In genomic region chr13:60007593-60007992, GRCm38 (mm10) we compare ENCODE assay signal across 8 mouse cellular contexts.
A peak's percentile ranks its signal among the peaks of the same experiment; 100 is the strongest.
DNase-seq lines count a peak whose midpoint lies in the region; ATAC-seq and TF ChIP-seq lines count a peak whose summit lies in the region.

No protein-coding gene starts in this region.

- H3K4me3 ChIP-seq in forebrain, embryonic 10.5 days = no peak overlapping the region
- H3K4me3 ChIP-seq in forebrain, embryonic 14.5 days (ENCODE audit: low read depth, low read length) = no peak overlapping the region
- no peak overlapping the region for H3K4me3 ChIP-seq in limb, embryonic 11.5 days (ENCODE audit: low read depth, low read length)

- no peaks in the 10 kb centered on the region for H3K36me3 ChIP-seq in forebrain, embryonic 10.5 days (replicated peaks)
- H3K36me3 ChIP-seq in forebrain, embryonic 14.5 days (ENCODE audit: control insufficient read depth, insufficient read depth, low read length) = no peaks in the 10 kb centered on the region
- H3K36me3 ChIP-seq in limb, embryonic 11.5 days (ENCODE audit: control insufficient read depth, insufficient read depth, low read length) = no peaks in the 10 kb centered on the region

- DNase-seq in forebrain, embryonic 10.5 days (ENCODE audit: extremely low spot score, low spot score) = no peak
- DNase-seq in forebrain, embryonic 14.5 days (ENCODE audit: low spot score) = no peak
- DNase-seq in Patski (ENCODE audit: low read depth, low spot score) = peak; percentile 82
- peak; percentile 77 for DNase-seq in heart, postnatal 4 days
- DNase-seq in limb, embryonic 11.5 days (ENCODE audit: low spot score) = peak; percentile 87
- DNase-seq in cerebellum, adult 18-20 months = no peak
- no peak for DNase-seq in spleen, postnatal 4 days (ENCODE audit: low spot score in 2 of 2)
- DNase-seq in layer of hippocampus, adult 18-20 months (ENCODE audit: low spot score in 2 of 2) = no peak

- no peak for TF ChIP-seq CTCF in Patski (IDR thresholded peaks at IDR 0.05)

- no peaks in the 10 kb centered on the region for H3K9me3 ChIP-seq in forebrain, embryonic 10.5 days
- no peaks in the 10 kb centered on the region for H3K9me3 ChIP-seq in forebrain, embryonic 14.5 days (replicated peaks; ENCODE audit: control insufficient read depth, low read length)
- H3K9me3 ChIP-seq in limb, embryonic 11.5 days (ENCODE audit: control insufficient read depth, low read length) = no peaks in the 10 kb centered on the region

- WGBS in forebrain, embryonic 10.5 days = 68% methylated on average over 7 of the region's 7 CpGs
- WGBS in forebrain, embryonic 14.5 days = 28% methylated on average over 7 of the region's 7 CpGs
- WGBS in limb, embryonic 11.5 days = 6% methylated on average over 7 of the region's 7 CpGs

- H3K27me3 ChIP-seq in forebrain, embryonic 10.5 days (ENCODE audit: poor library complexity, severe bottlenecking) = no peaks in the 10 kb centered on the region
- no peaks in the 10 kb centered on the region for H3K27me3 ChIP-seq in forebrain, embryonic 14.5 days (replicated peaks; ENCODE audit: control insufficient read depth, insufficient read depth, low read length)
- no peaks in the 10 kb centered on the region for H3K27me3 ChIP-seq in Patski
- H3K27me3 ChIP-seq in limb, embryonic 11.5 days (ENCODE audit: control insufficient read depth, insufficient read depth, low read length) = no peaks in the 10 kb centered on the region

- in situ Hi-C loops in Patski (cut with MboI; ENCODE audit: low pct_unique_long_range_greater_than_20kb) = loop anchor here (5.0 kb wide), 1 partner anchor 115 kb away; no protein-coding TSS in a partner anchor

- H3K4me1 ChIP-seq in forebrain, embryonic 10.5 days = peaks cover 19% of the 10 kb centered on the region
- H3K4me1 ChIP-seq in forebrain, embryonic 14.5 days (ENCODE audit: control insufficient read depth, insufficient read depth, low read length) = no peaks in the 10 kb centered on the region; the same call in 1 of the 2 replicates
- peaks cover 20% of the 10 kb centered on the region for H3K4me1 ChIP-seq in limb, embryonic 11.5 days (ENCODE audit: control insufficient read depth, insufficient read depth, low read length)

- H3K9ac ChIP-seq in forebrain, embryonic 14.5 days (ENCODE audit: low read length) = no peak overlapping the region
- no peak overlapping the region for H3K9ac ChIP-seq in limb, embryonic 11.5 days (ENCODE audit: low read length)

- no peak for ATAC-seq in forebrain, embryonic 14.5 days
- peak; percentile 51 for ATAC-seq in Patski
- peak; percentile 90 for ATAC-seq in limb, embryonic 11.5 days (ENCODE audit: insufficient number of reproducible peaks, low FRiP score, low TSS enrichment, low read depth)

- no peak overlapping the region for H3K4me2 ChIP-seq in forebrain, embryonic 14.5 days (ENCODE audit: low read length)
- H3K4me2 ChIP-seq in limb, embryonic 11.5 days (ENCODE audit: low read depth, severe bottlenecking) = no peak overlapping the region

- CTCF ChIA-PET in Patski (lab: Charles Lee) = interaction anchor here (0.9 kb wide), 1 partner anchor 10 kb away, joined by 3 read pairs; no protein-coding TSS in a partner anchor

- peak overlapping the region; percentile 60 for H3K27ac ChIP-seq in forebrain, embryonic 10.5 days
- H3K27ac ChIP-seq in forebrain, embryonic 14.5 days (ENCODE audit: low read depth, low read length) = no peak overlapping the region
- peak overlapping the region; percentile 32; the same call in 1 of the 2 replicates for H3K27ac ChIP-seq in limb, embryonic 11.5 days (replicated peaks; ENCODE audit: low read depth, low read length)

- POLR2A ChIA-PET in Patski (lab: Charles Lee) = interaction anchor here (0.9 to 1.3 kb wide), 2 partner anchors 11 to 12 kb away, joined by 3 read pairs; no protein-coding TSS in a partner anchor

Comparison
In these comparisons a context has a peak if more than half of its experiments do, and no peak if none do; other contexts are left out.
1. DNase-seq: peak in Patski (single experiment), heart, postnatal 4 days (single experiment) and limb, embryonic 11.5 days (single experiment); none in forebrain, embryonic 10.5 days (single experiment), forebrain, embryonic 14.5 days (single experiment), cerebellum, adult 18-20 months (0 of 2), spleen, postnatal 4 days (0 of 2) and layer of hippocampus, adult 18-20 months (0 of 2).